Mouse (Mus musculus) neural tube, embryonic 15.5 days (tissue): ENCODE measurements around the gene Pank3. TPM values are rescaled to one million over a fixed set of nuclear protein-coding genes. Genes with fewer than 3 reads are reported as not detected.
"Not testable (repeated sequence)": the region's sequence is repeated elsewhere in the genome, so short reads cannot be mapped to it uniquely, and the experiment has no call there.

Source experiments
- ATAC-seq: fragments of 200-750 bp; cut with Nextera tagmentation; 2 replicates; pipeline ENCODE4 v1.8.0; 2017; ENCODE audit warnings: mild to moderate bottlenecking, moderate TSS enrichment, moderate library complexity; ENCODE audit not compliant: low FRiP score
- H3K27ac ChIP-seq: fragments of 300-500 bp; sonication (generic); replicated peaks from 2 replicates; pipeline ENCODE4 v1.5.1; 2015; ENCODE audit warnings: mild to moderate bottlenecking, inconsistent platforms
- H3K27me3 ChIP-seq: fragments of 300-500 bp; sonication (generic); replicated peaks from 2 replicates; pipeline ENCODE4 v1.6.1; 2015; ENCODE audit warnings: inconsistent platforms
- H3K36me3 ChIP-seq: fragments of 300-500 bp; sonication (generic); 2 replicates; pipeline ENCODE4 v1.6.1; 2015; ENCODE audit warnings: inconsistent platforms
- H3K4me1 ChIP-seq: fragments of 300-500 bp; sonication (generic); 2 replicates; pipeline ENCODE4 v1.6.1; 2015; ENCODE audit warnings: inconsistent platforms
- H3K4me2 ChIP-seq: fragments of 300-500 bp; sonication (generic); 2 replicates; pipeline ENCODE4 v1.6.1; 2015; ENCODE audit warnings: inconsistent platforms, mild to moderate bottlenecking, moderate library complexity
- H3K4me3 ChIP-seq: fragments of 300-500 bp; sonication (generic); replicated peaks from 2 replicates; pipeline ENCODE4 v1.5.1; 2015; ENCODE audit warnings: mild to moderate bottlenecking, inconsistent platforms
- H3K9ac ChIP-seq: fragments of 300-500 bp; sonication (generic); replicated peaks from 2 replicates; pipeline ENCODE4 v1.6.1; 2015; ENCODE audit warnings: mild to moderate bottlenecking, inconsistent platforms
- H3K9me3 ChIP-seq: fragments of 300-500 bp; sonication (generic); replicated peaks from 2 replicates; pipeline ENCODE4 v1.6.1; 2016; ENCODE audit warnings: inconsistent platforms
- WGBS: fragments of 180-500 bp; shearing (Covaris S2); methylation state at CpG from one replicate; pipeline ENCODE4 v1.1.7; 2015; ENCODE audit warnings: mixed read lengths; 5-methylcytosine and 5-hydroxymethylcytosine counted together
- polyA plus RNA-seq: library from polyadenylated mRNA; unstranded; fragments of >200 nt; fragmentation: Nextera tagmentation; extraction: Ambion mirVana; gene quantifications from 2 replicates; pipeline ENCODE4 v1.2.1, GENCODE M21; 2015

Gene Pank3
- polyA plus RNA-seq, 1 experiment from 2014 or later = 19.8 TPM

DNA sequence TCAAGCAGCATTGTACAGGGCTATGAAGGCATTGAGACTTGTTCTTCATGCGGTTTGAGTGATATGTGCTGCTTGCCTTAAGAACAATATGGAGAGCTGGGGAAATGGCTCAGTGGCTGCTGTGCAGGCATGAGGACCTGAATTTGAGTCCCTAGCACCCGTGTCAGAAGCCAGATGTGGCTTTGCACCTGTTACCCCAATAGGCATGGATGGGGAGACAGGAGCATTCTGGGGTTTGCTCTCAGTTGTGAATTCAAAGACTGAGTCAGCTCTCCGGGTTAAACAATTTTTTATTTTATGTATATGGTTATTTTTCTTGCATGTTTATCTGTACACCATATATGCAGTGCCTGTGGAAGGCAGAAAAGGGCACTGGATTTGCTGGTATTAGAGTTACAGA lies 13.2 kb downstream of the Pank3 start:
- no peaks in the 10 kb centered on the region for H3K4me1 ChIP-seq
- H3K9ac ChIP-seq = no peak overlapping the region
- no peak overlapping the region for H3K4me2 ChIP-seq
- WGBS = over 99% methylated on average over 3 of the region's 3 CpGs
- ATAC-seq = no peak
- H3K27ac ChIP-seq = no peak overlapping the region
- no peak overlapping the region for H3K4me3 ChIP-seq
- peaks cover 57% of the 10 kb centered on the region for H3K36me3 ChIP-seq
- no peaks in the 10 kb centered on the region for H3K9me3 ChIP-seq
- no peaks in the 10 kb centered on the region for H3K27me3 ChIP-seq

DNA sequence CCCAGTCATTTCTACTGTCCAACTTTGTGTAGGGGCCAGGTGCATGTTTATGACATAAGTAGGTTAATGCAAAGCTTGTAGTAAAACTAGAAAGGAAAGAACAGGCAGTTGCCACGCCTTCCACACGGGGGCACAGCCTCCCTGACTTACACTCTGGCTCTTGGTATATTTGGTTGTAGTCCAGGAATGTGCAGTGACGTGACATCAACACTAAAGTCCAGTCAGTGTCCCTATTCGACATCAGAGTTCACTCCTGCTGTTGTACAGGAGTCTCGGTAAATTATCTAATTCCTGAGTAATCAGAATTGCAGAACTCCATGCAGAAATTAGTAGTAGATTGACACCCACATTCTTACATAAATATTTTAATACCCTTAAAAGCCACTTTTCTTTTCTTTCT lies 13.8 kb downstream of the Pank3 start:
- ATAC-seq = no peak
- Histone ChIP-seq H3K4me1 (no peaks in the 10 kb centered on the region), H3K4me3 (no peak overlapping the region), H3K9ac (no peak overlapping the region), H3K4me2 (no peak overlapping the region), H3K9me3 (no peaks in the 10 kb centered on the region), H3K27ac (no peak overlapping the region), H3K27me3 (no peaks in the 10 kb centered on the region), H3K36me3 (peaks cover 54% of the 10 kb centered on the region)
- WGBS = 91% methylated on average over 5 of the region's 5 CpGs

DNA sequence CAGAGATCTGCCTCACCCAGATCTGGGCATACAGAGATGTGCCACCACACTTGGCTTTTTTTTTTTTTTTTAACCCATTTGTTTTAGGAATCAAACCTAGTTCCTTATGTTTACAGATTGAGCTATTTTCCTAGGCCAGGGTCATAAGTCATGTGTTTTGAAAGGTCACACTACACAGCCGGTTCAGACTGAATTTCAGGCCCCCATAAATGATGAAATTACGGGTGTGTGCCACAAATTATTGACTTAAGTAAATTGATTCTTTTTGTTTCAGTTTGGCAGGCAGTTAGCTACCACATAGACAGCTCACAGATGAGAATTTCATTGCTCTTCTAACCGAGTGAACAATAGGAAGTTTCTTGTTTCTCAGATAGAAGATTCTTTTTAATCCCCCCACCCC lies 14.7 kb downstream of the Pank3 start:
- ATAC-seq = no peak
- Histone ChIP-seq H3K4me3 (no peak overlapping the region), H3K27me3 (no peaks in the 10 kb centered on the region), H3K36me3 (peaks cover 48% of the 10 kb centered on the region), H3K27ac (no peak overlapping the region), H3K9ac (no peak overlapping the region), H3K9me3 (no peaks in the 10 kb centered on the region), H3K4me2 (no peak overlapping the region), H3K4me1 (no peaks in the 10 kb centered on the region)
- 95% methylated on average over 3 of the region's 3 CpGs for WGBS

DNA sequence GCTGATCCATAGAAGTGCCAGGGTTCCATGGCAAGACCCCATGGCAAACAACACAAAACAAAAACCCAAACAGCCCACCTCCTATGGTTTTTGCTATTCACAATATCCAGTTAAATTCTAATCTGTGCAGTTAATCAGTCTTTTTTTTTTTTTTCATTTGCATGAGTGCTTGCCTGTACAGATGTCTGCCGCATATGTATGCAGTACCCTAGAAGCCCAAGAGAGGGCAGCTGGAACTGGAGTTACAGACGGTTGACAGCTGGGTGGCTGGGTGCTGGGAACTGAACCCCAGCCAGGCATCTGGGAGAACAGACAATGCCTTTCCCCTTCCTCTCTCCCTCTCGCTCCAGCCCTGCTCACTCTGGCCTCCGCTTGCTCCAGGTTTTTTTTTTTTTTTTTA lies 15.3 kb downstream of the Pank3 start:
- WGBS = 97% methylated on average over 4 of the region's 4 CpGs

DNA sequence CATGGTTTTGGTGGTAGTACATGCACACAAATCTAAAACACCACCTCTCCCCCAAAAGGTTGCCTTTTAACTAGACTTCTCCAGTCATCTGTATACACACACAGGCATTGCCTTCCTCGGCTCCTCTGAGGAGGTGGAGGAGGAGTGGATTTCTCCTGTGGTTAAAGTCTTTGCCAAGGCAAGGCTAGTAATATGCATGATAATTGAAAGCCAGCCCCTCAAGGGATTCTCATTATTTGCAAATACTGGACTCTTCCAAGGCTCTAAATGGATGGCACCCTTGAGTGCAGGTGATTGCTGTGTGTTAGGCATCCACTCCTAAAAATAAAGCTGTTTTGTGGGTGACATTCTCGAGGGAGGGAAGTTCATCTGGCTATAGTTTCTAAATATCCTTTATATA lies 19.2 kb downstream of the Pank3 start:
- no peaks in the 10 kb centered on the region for H3K9me3 ChIP-seq
- ATAC-seq = no peak
- H3K27me3 ChIP-seq = no peaks in the 10 kb centered on the region
- peaks cover 28% of the 10 kb centered on the region for H3K36me3 ChIP-seq
- H3K4me1 ChIP-seq = no peaks in the 10 kb centered on the region
- WGBS = 45% methylated on average over 2 of the region's 2 CpGs
- no peak overlapping the region for H3K4me2 ChIP-seq
- H3K9ac ChIP-seq = no peak overlapping the region
- H3K4me3 ChIP-seq = no peak overlapping the region
- no peak overlapping the region for H3K27ac ChIP-seq

More for the DNA sequence above, 15.3 kb downstream of the Pank3 start:
- Histone ChIP-seq H3K9me3 (no peaks in the 10 kb centered on the region), H3K27me3 (no peaks in the 10 kb centered on the region), H3K4me1 (no peaks in the 10 kb centered on the region), H3K36me3 (peaks cover 45% of the 10 kb centered on the region), H3K4me3 (no peak overlapping the region), H3K27ac (no peak overlapping the region), H3K4me2 (no peak overlapping the region), H3K9ac (no peak overlapping the region)
- no peak for ATAC-seq

DNA sequence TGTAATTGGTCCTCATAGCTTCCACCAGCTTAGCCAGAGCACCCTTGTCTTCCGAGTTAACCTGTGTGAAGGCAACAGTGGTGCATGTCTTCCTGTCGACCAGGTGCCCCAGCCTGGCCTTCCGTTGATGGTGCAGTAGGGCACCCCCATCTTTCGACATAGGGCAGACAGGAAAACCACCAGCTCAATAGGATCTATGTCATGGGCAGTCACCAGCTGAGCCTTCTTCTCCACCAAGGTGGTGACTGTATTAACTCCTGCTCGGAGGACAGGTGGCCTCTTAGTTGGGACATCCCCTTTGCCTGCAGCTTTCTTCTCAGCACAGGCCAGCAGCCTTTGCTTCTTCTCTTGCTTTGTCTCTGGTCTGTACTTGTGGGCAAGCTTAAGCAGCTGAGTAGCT lies 23.5 kb downstream of the Pank3 start:
- Histone ChIP-seq H3K4me1 (peaks cover 15% of the 10 kb centered on the region), H3K27me3 (0 out of 2 replicates have a peak, but pooled peaks cover 11% of the 10 kb centered on the region)
- 84% methylated on average over 5 of the region's 5 CpGs for WGBS
- H3K9me3 ChIP-seq, H3K4me3 ChIP-seq, H3K4me2 ChIP-seq, H3K27ac ChIP-seq, H3K9ac ChIP-seq, H3K36me3 ChIP-seq, ATAC-seq: not testable (repeated sequence)

DNA sequence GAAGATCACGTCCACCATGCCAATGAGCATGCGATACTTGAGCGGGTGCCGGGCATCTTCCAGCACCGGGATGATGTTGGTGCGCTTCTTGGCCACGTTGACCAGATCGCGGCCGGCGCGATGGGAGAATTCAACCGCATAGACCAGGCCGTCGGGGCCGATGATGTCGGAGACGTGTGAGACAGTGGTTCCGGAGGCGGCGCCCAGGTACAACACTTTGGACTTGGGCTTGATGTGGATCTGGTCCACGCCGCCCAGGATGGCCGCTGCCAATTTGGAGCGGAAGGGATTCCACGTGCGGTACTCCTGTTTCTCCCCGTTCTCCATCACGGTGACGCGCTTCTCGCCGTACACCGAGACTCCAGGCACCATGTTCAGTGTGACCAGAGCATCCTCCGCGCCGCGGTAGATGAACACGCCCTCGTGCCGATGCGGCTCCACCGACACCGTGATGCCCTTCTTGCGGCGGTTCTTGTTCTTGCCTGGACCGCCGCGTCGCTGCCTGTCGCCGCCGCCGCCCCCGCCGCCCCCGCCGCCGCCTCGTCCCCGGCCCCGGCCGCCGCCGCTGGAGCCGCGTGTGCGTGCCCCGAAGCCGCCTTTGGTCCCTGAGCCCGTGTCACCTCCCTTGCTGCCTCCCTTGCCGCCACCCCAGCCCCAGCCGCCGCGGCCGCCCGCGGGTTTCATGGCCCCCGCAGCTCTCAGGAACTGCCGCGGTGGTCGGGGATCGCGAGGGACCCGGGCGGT lies 28.6 kb downstream of the Pank3 start:
- H3K27me3 ChIP-seq = peaks cover 21% of the 10 kb centered on the region; the same call in 1 of the 2 replicates
- peak overlapping the region; percentile 89 for H3K27ac ChIP-seq
- no peaks in the 10 kb centered on the region for H3K36me3 ChIP-seq
- peak overlapping the region; percentile 67 for H3K4me3 ChIP-seq
- H3K9ac ChIP-seq = peak overlapping the region; percentile 73
- WGBS = 2% methylated on average over 86 of the region's 86 CpGs
- H3K4me2 ChIP-seq = peak overlapping the region; percentile 77
- H3K4me1 ChIP-seq = peaks cover 25% of the 10 kb centered on the region
- ATAC-seq = peak; percentile 76
- no peaks in the 10 kb centered on the region for H3K9me3 ChIP-seq

DNA sequence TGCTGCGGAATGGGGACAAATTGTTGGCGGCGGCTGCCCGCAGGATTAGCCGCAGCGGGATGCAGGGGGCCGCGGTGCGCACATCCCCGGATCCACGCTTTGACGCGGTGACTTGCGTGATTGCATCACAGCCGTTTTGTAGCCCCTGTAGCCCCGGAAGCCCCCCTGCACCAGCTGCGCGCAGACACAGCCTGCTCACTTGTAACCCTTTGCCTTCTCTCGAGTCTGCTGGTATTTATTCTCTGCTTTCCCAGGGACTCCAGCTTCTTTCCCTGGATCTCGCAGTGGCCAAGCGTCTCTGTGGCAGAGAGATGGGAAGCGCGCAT lies 29.2 kb downstream of the Pank3 start:
- Histone ChIP-seq H3K4me3 (peak overlapping the region; percentile 67), H3K9me3 (no peaks in the 10 kb centered on the region), H3K9ac (peak overlapping the region; percentile 73), H3K27ac (peak overlapping the region; percentile 89), H3K4me1 (peaks cover 25% of the 10 kb centered on the region), H3K4me2 (peak overlapping the region; percentile 77), H3K36me3 (no peaks in the 10 kb centered on the region), H3K27me3 (peaks cover 21% of the 10 kb centered on the region; the same call in 1 of the 2 replicates)
- ATAC-seq = peak; percentile 95
- WGBS = 2% methylated on average over 23 of the region's 23 CpGs

DNA sequence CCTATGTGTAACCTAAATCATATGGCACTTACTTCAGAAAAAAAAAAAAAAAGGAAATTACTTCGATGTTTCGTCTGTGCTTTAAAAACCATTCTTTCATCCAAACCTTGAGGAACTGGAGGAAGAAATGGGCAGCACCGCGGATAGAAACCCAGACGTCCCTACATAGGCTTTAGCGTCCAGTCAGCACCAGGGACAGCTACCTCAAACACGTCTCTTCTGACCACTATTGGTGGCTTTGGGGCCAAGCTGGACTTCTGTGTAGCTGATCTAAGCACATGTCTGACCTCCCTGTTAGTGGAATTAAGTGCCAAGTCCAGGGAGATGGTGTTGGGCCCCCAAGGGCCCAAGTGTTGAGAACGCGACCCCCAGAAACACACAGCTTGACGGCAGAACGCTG lies 29.6 kb downstream of the Pank3 start, which contains the start of gene Fbll1:
Gene Fbll1, minus strand, starts transcription at position 11 of the 400 bp plus-strand sequence.
- H3K9me3 ChIP-seq = no peaks in the 10 kb centered on the region
- H3K9ac ChIP-seq = peak within 1 kb of the TSS; percentile 73
- peak within 1 kb of the TSS; percentile 89 for H3K27ac ChIP-seq
- H3K36me3 ChIP-seq = no peaks in the 10 kb centered on the region
- 7% methylated on average over 11 of the region's 11 CpGs for WGBS
- H3K4me3 ChIP-seq = peak within 1 kb of the TSS; percentile 67
- H3K4me2 ChIP-seq = peak within 1 kb of the TSS; percentile 77
- peak; percentile 40; the same call in 1 of the 2 replicates for ATAC-seq
- H3K4me1 ChIP-seq = peaks cover 25% of the 10 kb centered on the region
- H3K27me3 ChIP-seq = peaks cover 21% of the 10 kb centered on the region; the same call in 1 of the 2 replicates

DNA sequence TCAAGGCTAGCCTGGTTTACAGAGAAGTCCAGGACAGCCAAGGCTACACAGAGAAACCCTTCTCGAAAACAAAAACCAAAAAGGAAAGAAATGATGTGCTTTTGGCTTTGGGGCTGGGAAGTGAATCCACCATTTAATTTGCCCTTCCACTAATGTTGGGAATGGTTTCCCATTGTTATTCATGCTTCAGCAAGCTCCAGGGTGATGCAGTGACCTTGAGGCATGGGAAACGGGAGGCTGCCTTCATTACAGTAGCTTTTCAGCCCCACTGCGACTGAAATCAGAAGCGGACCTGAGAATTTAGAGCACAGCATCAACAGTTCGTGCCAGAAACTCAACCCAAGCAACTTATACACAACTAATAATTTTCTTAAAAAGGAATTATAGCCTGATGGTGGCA lies 32.0 kb downstream of the Pank3 start:
- Histone ChIP-seq H3K4me2 (no peak overlapping the region), H3K27ac (no peak overlapping the region), H3K36me3 (no peaks in the 10 kb centered on the region), H3K27me3 (peaks cover 14% of the 10 kb centered on the region; the same call in 1 of the 2 replicates), H3K9me3 (no peaks in the 10 kb centered on the region), H3K4me1 (peaks cover 25% of the 10 kb centered on the region), H3K9ac (no peak overlapping the region), H3K4me3 (no peak overlapping the region)
- no peak for ATAC-seq
- 82% methylated on average over 5 of the region's 5 CpGs for WGBS

DNA sequence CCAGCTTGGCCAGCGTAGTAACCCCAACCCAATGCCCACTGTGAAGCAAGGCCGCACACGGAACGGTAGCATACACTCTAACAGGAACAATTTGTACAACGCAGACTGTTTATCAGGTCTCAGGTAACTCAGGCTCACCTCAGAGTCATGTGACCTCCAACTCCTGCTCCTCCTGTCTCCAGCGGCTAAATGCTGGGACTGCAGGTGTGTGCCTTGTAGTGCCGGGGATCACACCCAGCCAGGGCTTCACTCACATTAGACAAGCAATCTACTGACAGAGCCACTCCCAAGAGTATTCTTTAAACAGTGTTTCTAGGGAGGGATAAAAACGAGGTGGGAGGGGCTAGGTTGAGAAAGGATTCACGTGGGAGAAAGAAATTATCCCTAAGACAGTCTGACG lies 42.2 kb downstream of the Pank3 start:
- no peak overlapping the region for H3K4me3 ChIP-seq
- no peak overlapping the region for H3K4me2 ChIP-seq
- WGBS = 84% methylated on average over 10 of the region's 10 CpGs
- H3K27ac ChIP-seq = no peak overlapping the region
- H3K4me1 ChIP-seq = no peaks in the 10 kb centered on the region
- no peaks in the 10 kb centered on the region for H3K9me3 ChIP-seq
- no peaks in the 10 kb centered on the region for H3K27me3 ChIP-seq
- ATAC-seq = no peak
- no peak overlapping the region for H3K9ac ChIP-seq
- H3K36me3 ChIP-seq = peaks cover 94% of the 10 kb centered on the region

DNA sequence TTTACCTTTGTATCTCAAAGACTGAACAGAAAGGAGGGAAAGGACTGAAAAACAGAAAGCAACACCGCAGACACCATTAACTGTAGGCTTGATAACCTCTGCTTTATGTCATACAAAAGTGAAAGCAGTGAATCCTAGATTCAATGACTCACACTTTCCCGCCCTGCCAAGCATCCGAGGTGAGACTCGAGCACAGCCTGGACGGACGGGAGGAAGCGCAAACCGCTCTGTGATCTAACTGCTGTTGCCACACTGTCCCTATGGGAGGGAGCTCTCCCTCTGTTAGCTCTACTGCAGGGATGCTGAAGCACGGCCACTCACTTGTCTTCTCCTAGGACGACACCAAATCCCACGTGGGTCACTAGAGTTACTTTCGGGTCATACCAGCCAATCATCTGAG lies 47.0 kb downstream of the Pank3 start:
- 95% methylated on average over 12 of the region's 12 CpGs for WGBS
- Histone ChIP-seq H3K4me3 (no peak overlapping the region), H3K36me3 (peaks cover 90% of the 10 kb centered on the region), H3K4me1 (no peaks in the 10 kb centered on the region), H3K9ac (no peak overlapping the region), H3K27ac (no peak overlapping the region), H3K4me2 (no peak overlapping the region), H3K9me3 (no peaks in the 10 kb centered on the region), H3K27me3 (no peaks in the 10 kb centered on the region)
- ATAC-seq = no peak
